In the genomic region with DNA sequence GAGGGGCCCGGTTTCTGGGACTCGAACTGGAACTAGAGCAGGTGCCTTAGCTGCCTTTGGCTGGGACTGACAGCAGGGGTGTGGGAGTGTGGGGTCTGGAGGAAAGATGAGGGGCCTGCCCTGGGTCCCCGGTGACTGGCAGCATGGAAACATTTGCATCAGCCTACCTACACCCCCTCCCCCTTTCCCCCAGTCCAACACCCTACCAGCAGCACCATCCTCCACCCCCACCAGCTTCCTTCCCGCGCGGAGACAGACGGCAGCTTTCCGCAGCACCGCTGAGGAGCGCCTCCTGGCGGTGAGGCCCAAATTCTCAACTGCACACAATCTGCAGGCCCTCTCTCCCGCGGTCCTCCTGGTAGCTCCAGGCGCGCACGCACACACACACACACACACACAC, we compare ENCODE assay signal across 8 mouse cellular contexts. TPM values are rescaled to one million over a fixed set of nuclear protein-coding genes. Genes with fewer than 3 reads are reported as not detected.
A peak's percentile ranks its signal among the peaks of the same experiment; 100 is the strongest.
DNase-seq lines count a peak whose midpoint lies in the region; ATAC-seq and TF ChIP-seq lines count a peak whose summit lies in the region.

No protein-coding gene starts in this region.

- peak; percentile 70 for TF ChIP-seq CTCF in kidney, postnatal 0 days (IDR thresholded peaks at IDR 0.05; ENCODE audit: low read depth)
- peak; percentile 74; the same call in 1 of the 2 replicates for TF ChIP-seq CTCF in thymus, adult 2 months (IDR thresholded peaks at IDR 0.05; ENCODE audit: borderline replicate concordance, control insufficient read depth, extremely low read depth, insufficient read depth, low read length, poor library complexity)

- no peak for TF ChIP-seq POLR2A in thymus, adult 2 months (IDR thresholded peaks at IDR 0.05; ENCODE audit: control insufficient read depth, extremely low read depth, insufficient read depth, low read length, poor library complexity)

- no peak overlapping the region for H3K27ac ChIP-seq in heart, embryonic 12.5 days (ENCODE audit: poor library complexity, severe bottlenecking)
- peak overlapping the region; percentile 87 for H3K27ac ChIP-seq in forebrain, embryonic 14.5 days (ENCODE audit: low read depth, low read length)
- no peak overlapping the region for H3K27ac ChIP-seq in kidney, postnatal 0 days
- no peak overlapping the region for H3K27ac ChIP-seq in liver, embryonic 13.5 days
- no peak overlapping the region for H3K27ac ChIP-seq in neural tube, embryonic 15.5 days (replicated peaks)
- no peak overlapping the region for H3K27ac ChIP-seq in thymus, adult 2 months (ENCODE audit: control insufficient read depth, insufficient read depth, low read length)

- no peak overlapping the region for H3K4me2 ChIP-seq in heart, embryonic 12.5 days
- peak overlapping the region; percentile 68 for H3K4me2 ChIP-seq in forebrain, embryonic 14.5 days (ENCODE audit: low read length)
- no peak overlapping the region for H3K4me2 ChIP-seq in kidney, postnatal 0 days (ENCODE audit: low read length)
- H3K4me2 ChIP-seq in liver, embryonic 13.5 days = no peak overlapping the region
- H3K4me2 ChIP-seq in neural tube, embryonic 15.5 days = peak overlapping the region; percentile 80

- DNase-seq in heart, adult 8-10 months (ENCODE audit: low spot score) = peak; percentile 7
- DNase-seq in forebrain, embryonic 14.5 days (ENCODE audit: low spot score) = peak; percentile 89
- DNase-seq in kidney, postnatal 0 days (ENCODE audit: low spot score) = peak; percentile 55
- DNase-seq in liver, embryonic 13.5 days = peak; percentile 6
- peak; percentile 49 for DNase-seq in thymus, adult 2 months

- 2% methylated on average over 14 of the region's 16 CpGs for WGBS in heart, embryonic 12.5 days
- WGBS in forebrain, embryonic 14.5 days = 2% methylated on average over 12 of the region's 16 CpGs
- 7% methylated on average over 16 of the region's 16 CpGs for WGBS in kidney, postnatal 0 days
- 7% methylated on average over 15 of the region's 16 CpGs for WGBS in liver, embryonic 13.5 days (ENCODE audit: insufficient replicate concordance)
- WGBS in neural tube, embryonic 15.5 days = 6% methylated on average over 15 of the region's 16 CpGs
- WGBS in thymus, adult 2 months = 11% methylated on average over 15 of the region's 16 CpGs

- no peak overlapping the region for H3K9ac ChIP-seq in heart, embryonic 12.5 days
- peak overlapping the region; percentile 77; the same call in 1 of the 2 replicates for H3K9ac ChIP-seq in forebrain, embryonic 14.5 days (ENCODE audit: low read length)
- no peak overlapping the region for H3K9ac ChIP-seq in kidney, postnatal 0 days (ENCODE audit: low read depth, low read length)
- no peak overlapping the region for H3K9ac ChIP-seq in liver, embryonic 13.5 days
- H3K9ac ChIP-seq in neural tube, embryonic 15.5 days (replicated peaks) = 0 out of 2 replicates have a peak overlapping the region, but pooled peaks have one; percentile 44

- H3K9me3 ChIP-seq in heart, embryonic 12.5 days (replicated peaks) = no peaks in the 10 kb centered on the region
- H3K9me3 ChIP-seq in forebrain, embryonic 14.5 days (replicated peaks; ENCODE audit: control insufficient read depth, low read length) = no peaks in the 10 kb centered on the region
- no peaks in the 10 kb centered on the region for H3K9me3 ChIP-seq in kidney, postnatal 0 days (replicated peaks; ENCODE audit: low read length)
- H3K9me3 ChIP-seq in liver, embryonic 13.5 days (replicated peaks) = no peaks in the 10 kb centered on the region
- no peaks in the 10 kb centered on the region for H3K9me3 ChIP-seq in neural tube, embryonic 15.5 days (replicated peaks)

- ATAC-seq in heart, embryonic 12.5 days (ENCODE audit: insufficient number of reproducible peaks, low FRiP score) = no peak
- peak; percentile 49 for ATAC-seq in cerebellum, adult (ENCODE audit: insufficient number of reproducible peaks, low FRiP score, low TSS enrichment)
- ATAC-seq in forebrain, embryonic 14.5 days = peak; percentile 60
- ATAC-seq in kidney, postnatal 0 days (replicated peaks; ENCODE audit: low FRiP score, low read depth) = no peak
- no peak for ATAC-seq in liver, embryonic 13.5 days (ENCODE audit: low read depth)
- ATAC-seq in neural tube, embryonic 15.5 days (ENCODE audit: low FRiP score) = peak; percentile 23; the same call in 1 of the 2 replicates

- peaks cover 53% of the 10 kb centered on the region for H3K27me3 ChIP-seq in heart, embryonic 12.5 days (replicated peaks)
- no peaks in the 10 kb centered on the region for H3K27me3 ChIP-seq in forebrain, embryonic 14.5 days (replicated peaks; ENCODE audit: control insufficient read depth, insufficient read depth, low read length)
- H3K27me3 ChIP-seq in kidney, postnatal 0 days (ENCODE audit: insufficient read depth, low read length) = 0 out of 2 replicates have a peak, but pooled peaks cover 15% of the 10 kb centered on the region
- peaks cover 50% of the 10 kb centered on the region for H3K27me3 ChIP-seq in liver, embryonic 13.5 days
- peaks cover 12% of the 10 kb centered on the region; the same call in 1 of the 2 replicates for H3K27me3 ChIP-seq in neural tube, embryonic 15.5 days (replicated peaks)
- H3K27me3 ChIP-seq in thymus, adult 2 months (ENCODE audit: control insufficient read depth, insufficient read depth, low read length) = no peaks in the 10 kb centered on the region

- H3K4me1 ChIP-seq in heart, embryonic 12.5 days (replicated peaks) = peaks cover 10% of the 10 kb centered on the region
- peaks cover 24% of the 10 kb centered on the region for H3K4me1 ChIP-seq in forebrain, embryonic 14.5 days (ENCODE audit: control insufficient read depth, insufficient read depth, low read length)
- peaks cover 6% of the 10 kb centered on the region; the same call in 1 of the 2 replicates for H3K4me1 ChIP-seq in kidney, postnatal 0 days (replicated peaks; ENCODE audit: insufficient read depth, low read length)
- H3K4me1 ChIP-seq in liver, embryonic 13.5 days (replicated peaks) = peaks cover 8% of the 10 kb centered on the region
- peaks cover 49% of the 10 kb centered on the region for H3K4me1 ChIP-seq in neural tube, embryonic 15.5 days
- H3K4me1 ChIP-seq in thymus, adult 2 months (replicated peaks; ENCODE audit: control insufficient read depth, insufficient read depth, low read length) = no peaks in the 10 kb centered on the region

- H3K36me3 ChIP-seq in heart, embryonic 12.5 days = no peaks in the 10 kb centered on the region
- H3K36me3 ChIP-seq in forebrain, embryonic 14.5 days (ENCODE audit: control insufficient read depth, insufficient read depth, low read length) = no peaks in the 10 kb centered on the region
- H3K36me3 ChIP-seq in kidney, postnatal 0 days (ENCODE audit: insufficient read depth, low read length) = no peaks in the 10 kb centered on the region
- H3K36me3 ChIP-seq in liver, embryonic 13.5 days = no peaks in the 10 kb centered on the region
- H3K36me3 ChIP-seq in neural tube, embryonic 15.5 days = no peaks in the 10 kb centered on the region
- H3K36me3 ChIP-seq in thymus, adult 2 months (ENCODE audit: control insufficient read depth, insufficient read depth, low read length) = no peaks in the 10 kb centered on the region

- no peak overlapping the region for H3K4me3 ChIP-seq in heart, embryonic 12.5 days
- H3K4me3 ChIP-seq in forebrain, embryonic 14.5 days (ENCODE audit: low read depth, low read length) = peak overlapping the region; percentile 48
- H3K4me3 ChIP-seq in kidney, postnatal 0 days (replicated peaks; ENCODE audit: low read depth, low read length) = no peak overlapping the region
- H3K4me3 ChIP-seq in liver, embryonic 13.5 days (replicated peaks) = no peak overlapping the region
- H3K4me3 ChIP-seq in neural tube, embryonic 15.5 days (replicated peaks) = peak overlapping the region; percentile 47
- no peak overlapping the region for H3K4me3 ChIP-seq in thymus, adult 2 months (ENCODE audit: control insufficient read depth, insufficient read depth, low read length)

RNA-seq across cellular contexts. Expression of a gene that starts 1.5 kb away (rescaled TPM):
- total RNA-seq in heart, adult 8-10 months (2022) = 1 to 10 TPM; 2.0 to 3.0 (median 2.5) TPM
- polyA plus RNA-seq in heart, embryonic 12.5 days (2016; fragmentation: Nextera tagmentation; extraction: Ambion mirVana) = 2.1 and 2.2 TPM in 2 replicates
- polyA plus RNA-seq in forebrain, embryonic 14.5 days (2014; fragmentation: Nextera tagmentation; extraction: Ambion mirVana) = 23.4 and 25.7 TPM in 2 replicates
- polyA plus RNA-seq in kidney, postnatal 0 days (2015; fragmentation: Nextera tagmentation; extraction: Ambion mirVana) = 4.0 and 4.5 TPM in 2 replicates
- 0.23 and 0.30 TPM in 2 replicates for polyA plus RNA-seq in liver, embryonic 13.5 days (2015; fragmentation: Nextera tagmentation; extraction: Ambion mirVana)
- polyA plus RNA-seq in neural tube, embryonic 15.5 days (2015; fragmentation: Nextera tagmentation; extraction: Ambion mirVana) = 19.8 and 20.0 TPM in 2 replicates
- polyA plus RNA-seq in thymus, adult 2 months (2012; rRNA removed) = 1.9 TPM in 2 replicates

Comparison
In these comparisons a context has a peak if more than half of its experiments do, and no peak if none do; other contexts are left out.
1. DNase-seq: peak in every context shown above with its lines; median percentile 89 in forebrain, embryonic 14.5 days; 55 in kidney, postnatal 0 days; 49 in thymus, adult 2 months; 7 in heart, adult 8-10 months; 6 in liver, embryonic 13.5 days.
2. ATAC-seq: peak in cerebellum, adult (single experiment), forebrain, embryonic 14.5 days (single experiment) and neural tube, embryonic 15.5 days (single experiment); none in heart, embryonic 12.5 days (single experiment), kidney, postnatal 0 days (single experiment) and liver, embryonic 13.5 days (single experiment).
3. H3K4me2 ChIP-seq: peak in forebrain, embryonic 14.5 days (single experiment) and neural tube, embryonic 15.5 days (single experiment); none in heart, embryonic 12.5 days (single experiment), kidney, postnatal 0 days (single experiment) and liver, embryonic 13.5 days (single experiment).
4. H3K4me3 ChIP-seq: peak in forebrain, embryonic 14.5 days (single experiment) and neural tube, embryonic 15.5 days (single experiment); none in heart, embryonic 12.5 days (single experiment), kidney, postnatal 0 days (single experiment), liver, embryonic 13.5 days (single experiment) and thymus, adult 2 months (single experiment).
5. H3K9ac ChIP-seq: peak in forebrain, embryonic 14.5 days (single experiment) and neural tube, embryonic 15.5 days (single experiment); none in heart, embryonic 12.5 days (single experiment), kidney, postnatal 0 days (single experiment) and liver, embryonic 13.5 days (single experiment).